Mouse (Mus musculus): ENCODE measurements at regions not wholly inside any gene's neighbourhood (a gene's known extent, or its start where the extent isn't known, plus 50 kb on each side); places are given as distances from the start of the nearest gene placed in this dataset.

- no peak for TF ChIP-seq CTCF (IDR thresholded peaks at IDR 0.05; ENCODE audit: extremely low read depth, insufficient read depth, low read length)
- no peak for TF ChIP-seq POLR2A (IDR thresholded peaks at IDR 0.05; ENCODE audit: extremely low read depth, insufficient read depth, low read length)
These were observed 95.8 kb upstream of the Ptprm start for GRCm38 (mm10) chr17:67450021-67450420.
